Mouse (Mus musculus): ENCODE measurements around the gene Hcn2. TPM values are rescaled to one million over a fixed set of nuclear protein-coding genes. Genes with fewer than 3 reads are reported as not detected.
"Not testable (repeated sequence)": the region's sequence is repeated elsewhere in the genome, so short reads cannot be mapped to it uniquely, and the experiment has no call there.

Hcn2 gene
- total RNA-seq, 4 experiments from 2014 or later = 0.39 to 0.86 (median 0.73) TPM

GRCm38 (mm10) chr10:79686691-79687090 lies 29.7 kb upstream of the Hcn2 start:
- peak in 1 of 2 experiments; percentile 65 for DNase-seq (ENCODE audit: low spot score in 2 of 2)

GRCm38 (mm10) chr10:79687513-79687912 lies 28.9 kb upstream of the Hcn2 start:
- DNase-seq (ENCODE audit: low spot score in 2 of 2) = no peak

DNA sequence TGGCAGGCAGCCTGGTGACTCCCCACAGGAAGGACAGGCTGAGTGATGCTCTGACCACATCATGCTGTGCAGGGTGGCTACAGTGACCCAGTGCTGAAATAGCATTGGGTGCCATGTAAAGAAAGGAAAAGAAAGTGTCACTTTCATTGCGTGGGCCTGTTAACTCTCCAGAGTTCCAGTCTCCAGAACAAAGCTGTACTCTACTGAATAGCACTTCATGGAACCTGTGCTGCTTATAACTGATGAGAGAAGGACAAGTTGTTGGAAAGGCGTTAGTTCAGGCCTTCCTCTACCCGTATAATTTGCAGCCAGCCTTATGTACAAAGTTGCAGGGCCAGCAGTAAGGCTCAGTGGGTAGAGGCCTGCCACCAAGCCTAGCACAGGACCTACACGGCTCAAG lies 27.7 kb upstream of the Hcn2 start, which contains the start of gene Gzmm:
Gene Gzmm (plus strand): TSS at position 301 of the 400 bp plus-strand sequence.
- no peak for DNase-seq (ENCODE audit: low spot score in 2 of 2)

DNA sequence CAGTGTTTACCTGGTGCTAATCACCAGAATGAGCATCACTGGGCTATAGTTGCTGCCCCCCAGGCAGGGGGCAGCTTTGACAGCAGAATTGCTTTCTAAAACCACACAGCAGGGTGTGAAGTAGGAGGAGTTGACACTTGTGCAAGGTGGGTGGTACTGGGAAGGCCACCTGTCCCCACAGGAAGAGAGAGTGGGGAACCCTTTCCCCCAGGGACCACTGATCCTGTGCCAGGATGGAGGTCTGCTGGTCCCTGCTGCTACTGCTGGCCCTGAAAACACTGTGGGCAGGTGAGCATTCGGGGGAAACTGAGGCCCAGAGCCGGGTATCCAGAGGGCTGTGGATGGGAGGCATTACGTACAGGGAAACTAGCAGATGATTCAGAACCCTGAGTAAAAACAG lies 27.3 kb upstream of the Hcn2 start:
- no peak for DNase-seq (ENCODE audit: low spot score in 2 of 2)

DNA sequence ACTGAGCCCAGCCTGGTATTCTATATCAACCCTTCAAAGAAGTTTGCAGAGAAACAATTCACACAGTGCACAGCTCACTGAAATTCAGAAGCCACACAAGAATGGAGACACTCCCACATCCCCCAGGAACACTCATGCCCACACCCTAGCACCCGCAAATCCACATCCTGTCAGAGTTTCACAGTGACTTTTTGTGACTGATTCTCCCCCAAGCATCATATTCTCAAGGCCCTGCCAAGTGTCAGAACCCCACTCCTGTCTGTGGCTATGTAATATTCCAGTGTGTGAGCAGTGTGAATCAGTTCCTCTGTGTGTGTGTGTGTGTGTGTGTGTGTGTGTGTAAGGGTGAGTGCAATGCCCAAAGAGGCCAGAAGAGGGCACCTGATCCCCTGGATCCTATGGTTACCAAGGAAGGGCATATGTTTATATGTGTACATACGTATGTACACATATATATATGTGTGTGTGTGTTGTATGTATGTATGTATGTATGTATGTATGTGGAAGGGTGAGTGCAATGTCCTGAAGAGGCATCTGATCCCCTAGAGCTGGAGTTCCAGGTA lies 24.4 kb upstream of the Hcn2 start:
- no peak for DNase-seq (ENCODE audit: low spot score in 2 of 2)

GRCm38 (mm10) chr10:79693580-79694378 lies 22.7 kb upstream of the Hcn2 start:
- no peak for DNase-seq (ENCODE audit: low spot score in 2 of 2)

GRCm38 (mm10) chr10:79694379-79694655 lies 22.1 kb upstream of the Hcn2 start:
- DNase-seq (ENCODE audit: low spot score in 2 of 2) = no peak

GRCm38 (mm10) chr10:79695231-79696128 lies 21.0 kb upstream of the Hcn2 start:
- DNase-seq (ENCODE audit: low spot score in 2 of 2) = no peak

DNA sequence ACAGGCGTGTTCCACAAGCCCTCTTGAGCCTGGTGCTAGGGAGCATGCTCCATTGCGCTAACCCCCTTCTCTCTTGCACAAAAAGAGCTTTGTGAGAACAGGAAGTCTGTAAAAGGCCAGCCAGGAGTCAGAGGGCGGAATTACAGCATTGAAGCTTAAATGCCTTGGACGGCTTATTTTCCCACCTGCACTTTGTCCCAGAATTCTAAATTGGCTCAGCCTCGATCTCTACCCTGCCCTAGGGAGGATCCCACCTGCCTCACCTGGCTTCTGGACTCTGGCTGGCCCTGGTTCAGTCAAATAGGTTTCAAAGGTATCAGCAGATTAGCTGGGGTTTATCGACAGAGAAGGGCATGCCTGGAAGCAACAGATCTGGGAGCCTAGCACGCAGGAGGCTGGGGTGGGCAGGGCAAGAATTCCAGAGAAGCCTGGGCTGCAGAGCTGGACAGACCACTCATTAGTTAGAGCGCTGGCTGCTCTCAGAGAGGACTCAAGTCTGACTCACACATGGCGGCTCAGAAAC lies 20.2 kb upstream of the Hcn2 start:
- no peak for DNase-seq (ENCODE audit: low spot score in 2 of 2)

DNA sequence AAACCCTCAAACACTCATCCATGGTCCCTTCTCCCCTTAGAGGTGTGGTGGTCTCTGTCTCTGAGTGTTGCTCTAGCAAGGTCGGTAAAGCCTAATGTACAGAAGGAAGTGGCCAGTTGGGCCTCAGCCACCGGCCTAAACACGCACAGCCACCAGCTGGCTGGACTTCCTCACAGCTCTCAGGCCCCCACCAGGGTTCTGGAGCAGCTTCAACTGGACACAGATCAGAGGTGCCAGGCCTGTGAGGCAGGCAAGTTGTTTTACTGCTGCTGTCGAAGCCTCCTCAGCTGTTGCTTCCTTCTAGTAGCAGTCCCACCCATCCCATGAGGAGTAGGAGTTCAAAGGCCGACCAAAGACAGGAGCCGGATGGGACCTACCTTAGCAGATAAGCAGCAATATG lies 18.5 kb upstream of the Hcn2 start:
- no peak for DNase-seq (ENCODE audit: low spot score in 2 of 2)

GRCm38 (mm10) chr10:79698459-79698858 lies 18.0 kb upstream of the Hcn2 start:
- no peak for DNase-seq (ENCODE audit: low spot score in 2 of 2)

- no peak for DNase-seq (ENCODE audit: low spot score in 2 of 2)
Observed at GRCm38 (mm10) chr10:79700676-79701075, 15.8 kb upstream of the Hcn2 start.

- no peak for DNase-seq (ENCODE audit: low spot score in 2 of 2)
Observed at GRCm38 (mm10) chr10:79701443-79702129, 14.8 kb upstream of the Hcn2 start.

DNA sequence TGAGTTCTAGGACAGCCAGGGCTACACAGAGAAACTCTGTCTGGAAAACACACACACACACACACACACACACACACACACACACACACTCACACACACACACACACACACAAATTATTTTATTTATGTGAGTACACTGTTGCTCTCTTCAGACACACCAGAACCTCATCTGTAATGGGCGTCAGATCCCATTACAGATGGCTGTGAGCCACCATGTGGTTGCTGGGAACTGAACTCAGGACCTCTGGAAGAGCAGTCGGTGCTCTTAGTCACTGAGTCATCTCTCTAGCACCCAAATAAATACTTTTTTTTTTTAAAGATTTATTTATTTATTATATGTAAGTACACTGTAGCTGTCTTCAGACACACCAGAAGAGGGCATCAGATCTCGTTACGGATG lies 13.5 kb upstream of the Hcn2 start:
- not testable (repeated sequence) for DNase-seq (ENCODE audit: low spot score in 2 of 2)

DNA sequence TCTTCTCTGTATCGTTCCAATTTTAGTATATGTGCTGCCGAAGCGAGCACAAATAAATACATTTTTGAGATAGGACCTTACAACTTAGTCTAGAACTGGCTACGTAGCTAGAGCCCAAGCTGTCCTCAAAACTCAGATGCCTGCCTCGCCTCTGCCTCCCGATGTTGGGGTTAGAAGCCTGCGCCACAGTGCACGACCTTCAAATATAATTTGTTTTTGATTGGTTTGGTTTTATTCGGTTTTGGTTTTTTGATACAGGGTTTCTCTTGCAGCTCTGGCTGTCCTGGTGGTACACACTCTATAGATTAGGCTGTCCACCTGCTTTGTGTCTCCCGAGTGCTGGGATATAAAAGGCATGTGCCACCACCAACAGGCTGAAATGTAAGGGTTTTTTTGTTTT lies 12.9 kb upstream of the Hcn2 start:
- no peak for DNase-seq (ENCODE audit: low spot score in 2 of 2)

DNA sequence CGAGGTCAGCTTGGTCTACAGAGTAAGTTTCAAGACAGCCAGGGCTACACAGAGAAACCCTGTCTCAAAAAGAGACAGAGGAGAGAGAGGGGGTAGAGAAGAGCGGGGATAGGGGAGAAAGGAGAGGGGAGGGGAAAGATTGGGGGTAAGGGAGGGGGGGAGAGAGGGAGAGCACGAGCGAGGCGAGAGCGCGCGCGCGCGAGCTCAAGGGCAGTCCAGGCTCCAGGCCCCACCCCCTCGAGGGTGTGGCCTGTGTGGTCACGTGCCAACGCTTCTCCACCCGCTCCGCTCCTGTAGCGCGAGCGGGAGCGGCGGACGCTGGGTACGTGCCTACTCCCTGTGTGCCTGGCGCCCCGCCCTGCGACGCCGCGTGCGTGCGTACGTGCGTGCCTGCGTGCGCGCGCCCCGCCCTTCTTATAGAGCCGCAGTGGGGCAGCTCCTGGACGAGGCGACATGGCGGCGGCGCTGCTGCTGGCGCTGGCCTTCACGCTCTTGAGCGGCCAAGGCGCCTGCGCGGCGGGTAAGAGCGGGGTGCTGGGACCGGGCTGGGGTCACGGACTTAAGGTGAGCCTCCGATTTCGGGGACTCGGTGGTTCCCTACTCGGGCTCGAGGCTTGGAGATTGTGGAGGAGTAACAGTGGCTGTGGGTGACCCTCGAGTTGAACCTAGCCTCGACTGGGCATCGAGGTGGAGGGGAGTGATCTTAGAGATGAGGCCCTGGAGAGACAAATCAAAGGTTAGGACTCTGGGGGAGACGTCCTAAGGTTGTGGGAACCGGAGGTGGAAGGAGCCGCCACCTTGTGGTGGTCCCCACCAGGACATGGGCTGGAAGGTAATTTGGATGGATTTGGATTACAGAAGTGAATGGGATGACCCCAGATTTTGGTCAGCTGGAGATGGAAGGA lies 12.1 kb upstream of the Hcn2 start, which contains the start of gene Bsg:
Gene Bsg (plus strand): TSS at position 427 of the 905 bp plus-strand sequence.
- DNase-seq (ENCODE audit: low spot score in 2 of 2) = peak; percentile 99 to 100

DNA sequence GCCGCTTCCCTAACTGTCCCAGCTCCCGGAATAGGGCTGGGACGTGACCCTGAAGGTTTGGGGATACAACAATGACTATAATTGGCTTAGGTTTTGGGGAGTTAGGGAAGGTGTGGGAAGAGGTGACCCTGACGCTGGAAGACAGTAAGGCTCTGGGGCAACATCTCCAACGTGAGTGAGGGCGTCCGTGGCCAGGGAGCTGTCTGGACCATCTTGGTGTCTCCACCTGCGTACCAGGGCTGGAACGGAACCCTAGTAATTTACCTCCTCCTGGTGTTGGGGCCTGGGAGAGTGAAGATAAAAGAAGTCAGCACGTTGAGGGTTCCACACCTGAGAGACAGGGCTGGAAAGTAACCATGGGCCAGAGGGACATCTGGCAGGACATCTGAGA lies 11.5 kb upstream of the Hcn2 start:
- no peak for DNase-seq (ENCODE audit: low spot score in 2 of 2)

GRCm38 (mm10) chr10:79705951-79706350 lies 10.5 kb upstream of the Hcn2 start:
- no peak for DNase-seq (ENCODE audit: low spot score in 2 of 2)

- peak; percentile 76 to 84 for DNase-seq (ENCODE audit: low spot score in 2 of 2)
Observed at GRCm38 (mm10) chr10:79706406-79707094, 9.9 kb upstream of the Hcn2 start.

DNA sequence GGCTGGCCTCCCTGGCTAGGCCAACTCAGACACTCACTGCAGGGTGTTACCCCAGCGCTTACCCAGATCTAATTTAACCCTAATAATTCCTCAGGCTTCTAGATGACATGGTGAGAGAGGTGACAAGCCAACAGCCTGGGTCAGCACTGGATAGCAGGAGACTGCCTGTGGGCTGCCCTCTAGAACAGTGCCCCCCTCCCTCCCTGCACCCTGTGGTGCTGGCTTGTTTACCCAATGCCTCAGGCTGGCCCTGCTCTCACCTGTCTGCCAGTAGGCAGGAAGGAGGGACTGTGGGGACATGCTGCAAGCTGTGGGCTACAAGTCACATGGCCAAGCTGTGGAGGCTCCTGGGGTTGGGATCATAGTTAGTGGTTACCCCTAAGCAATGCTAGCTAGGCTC lies 9.3 kb upstream of the Hcn2 start:
- DNase-seq (ENCODE audit: low spot score in 2 of 2) = no peak
